Mouse (Mus musculus) bone marrow, adult 2 months (tissue): ENCODE measurements at regions not wholly inside any gene's neighbourhood (a gene's known extent, or its start where the extent isn't known, plus 50 kb on each side); places are given as distances from the start of the nearest gene placed in this dataset.

Experiments used
- CTCF ChIP-seq: fragments of 200-500 bp; IDR thresholded peaks from 2 replicates; pipeline ENCODE4 v1.5.1; 2011; ENCODE audit warnings: low read length, control low read depth; ENCODE audit not compliant: control insufficient read depth, insufficient read depth
- POLR2A ChIP-seq: fragments of 200-500 bp; IDR thresholded peaks from 2 replicates; pipeline ENCODE4 v1.6.1; 2011; ENCODE audit warnings: low read depth, mild to moderate bottlenecking, control low read depth, low read length, borderline replicate concordance; ENCODE audit not compliant: control insufficient read depth

GRCm38 (mm10) chr1:76194844-76195243, 648.8 kb downstream of the Slc4a3 start:
- TF ChIP-seq CTCF: no peak
- TF ChIP-seq POLR2A: no peak
